Mouse (Mus musculus) embryonic facial prominence, embryonic 11.5 days (tissue): ENCODE measurements around the gene Prkrip1. TPM values are rescaled to one million over a fixed set of nuclear protein-coding genes. Genes with fewer than 3 reads are reported as not detected.

ENCODE experiments used
- ATAC-seq: fragments of 200-750 bp; cut with Nextera tagmentation; replicated peaks from 2 replicates; pipeline ENCODE4 v1.8.0; 2017; ENCODE audit warnings: low read depth; ENCODE audit not compliant: insufficient number of reproducible peaks, low FRiP score, low TSS enrichment
- DNase-seq: peaks from one replicate; pipeline ENCODE4 v3.0.0-alpha.2; 2015; ENCODE audit warnings: low spot score
- H3K27ac ChIP-seq: fragments of 300-500 bp; sonication (generic); replicated peaks from 2 replicates; pipeline ENCODE4 v1.5.1; 2014; ENCODE audit warnings: mild to moderate bottlenecking, low read depth, low read length, control low read depth
- H3K27me3 ChIP-seq: fragments of 300-500 bp; sonication (generic); 2 replicates; pipeline ENCODE4 v1.6.1; 2014; ENCODE audit warnings: mild to moderate bottlenecking, low read length, moderate library complexity, mixed read lengths; ENCODE audit not compliant: control insufficient read depth, insufficient read depth
- H3K36me3 ChIP-seq: fragments of 300-500 bp; sonication (generic); replicated peaks from 2 replicates; pipeline ENCODE4 v1.6.1; 2014; ENCODE audit warnings: low read depth, mild to moderate bottlenecking, low read length, moderate library complexity, mixed read lengths; ENCODE audit not compliant: control insufficient read depth, insufficient read depth
- H3K4me1 ChIP-seq: fragments of 300-500 bp; sonication (generic); 2 replicates; pipeline ENCODE4 v1.6.1; 2014; ENCODE audit warnings: low read length, mixed read lengths; ENCODE audit not compliant: control insufficient read depth, insufficient read depth
- H3K4me2 ChIP-seq: fragments of 300-500 bp; sonication (generic); 2 replicates; pipeline ENCODE4 v1.6.1; 2014; ENCODE audit warnings: low read depth, mild to moderate bottlenecking, control low read depth, low read length, moderate library complexity
- H3K4me3 ChIP-seq: fragments of 300-500 bp; sonication (generic); 2 replicates; pipeline ENCODE4 v1.5.1; 2014; ENCODE audit warnings: low read depth, low read length, control low read depth
- H3K9ac ChIP-seq: fragments of 300-500 bp; sonication (generic); replicated peaks from 2 replicates; pipeline ENCODE4 v1.6.1; 2014; ENCODE audit warnings: mild to moderate bottlenecking, control low read depth, low read length
- H3K9me3 ChIP-seq: fragments of 300-500 bp; sonication (generic); replicated peaks from 2 replicates; pipeline ENCODE4 v1.6.1; 2016; ENCODE audit warnings: mild to moderate bottlenecking, low read length, inconsistent platforms, mixed read lengths; ENCODE audit not compliant: control insufficient read depth
- WGBS: fragments of 180-500 bp; shearing (Covaris S2); extraction: QIAGEN DNeasy Blood & Tissue Kit; methylation state at CpG from one replicate; pipeline ENCODE4 v1.1.7; 2014; 5-methylcytosine and 5-hydroxymethylcytosine counted together
- polyA plus RNA-seq: library from polyadenylated mRNA; unstranded; fragments of >200 nt; fragmentation: Nextera tagmentation; extraction: Ambion mirVana; gene quantifications from 2 replicates; pipeline ENCODE4 v1.2.1, GENCODE M21; 2014

Prkrip1 gene
- polyA plus RNA-seq, 1 experiment from 2014 or later, result 75.6 TPM

DNA sequence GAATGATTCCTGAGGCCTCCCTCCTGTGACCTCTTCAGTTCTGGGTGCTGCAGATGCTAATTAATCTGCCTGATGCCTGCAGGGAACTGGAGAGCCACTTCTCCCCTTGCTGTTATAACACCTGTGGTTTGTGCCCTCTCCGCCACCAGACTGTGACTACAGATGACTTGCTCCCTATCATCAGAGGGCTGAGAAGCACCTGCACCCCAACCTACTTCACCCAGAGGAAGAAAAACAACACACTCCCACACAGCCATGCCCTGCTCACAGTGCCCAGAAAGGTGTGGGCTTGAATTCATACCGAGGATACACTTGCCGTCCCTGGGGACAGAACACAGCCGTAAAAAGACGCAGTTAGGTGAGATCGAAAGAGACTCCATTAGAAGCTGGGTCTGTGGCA, 42.4 kb upstream of the Prkrip1 start:
- DNase-seq (no peak), ATAC-seq (no peak)
- H3K9ac ChIP-seq, result no peak overlapping the region
- no peaks in the 10 kb centered on the region for H3K36me3 ChIP-seq
- no peaks in the 10 kb centered on the region for H3K27me3 ChIP-seq
- WGBS, result 82% methylated on average over 6 of the region's 6 CpGs
- H3K9me3 ChIP-seq, result no peaks in the 10 kb centered on the region
- no peak overlapping the region for H3K4me2 ChIP-seq
- no peak overlapping the region for H3K4me3 ChIP-seq
- H3K27ac ChIP-seq, result no peak overlapping the region
- peaks cover 4% of the 10 kb centered on the region; the same call in 1 of the 2 replicates for H3K4me1 ChIP-seq

DNA sequence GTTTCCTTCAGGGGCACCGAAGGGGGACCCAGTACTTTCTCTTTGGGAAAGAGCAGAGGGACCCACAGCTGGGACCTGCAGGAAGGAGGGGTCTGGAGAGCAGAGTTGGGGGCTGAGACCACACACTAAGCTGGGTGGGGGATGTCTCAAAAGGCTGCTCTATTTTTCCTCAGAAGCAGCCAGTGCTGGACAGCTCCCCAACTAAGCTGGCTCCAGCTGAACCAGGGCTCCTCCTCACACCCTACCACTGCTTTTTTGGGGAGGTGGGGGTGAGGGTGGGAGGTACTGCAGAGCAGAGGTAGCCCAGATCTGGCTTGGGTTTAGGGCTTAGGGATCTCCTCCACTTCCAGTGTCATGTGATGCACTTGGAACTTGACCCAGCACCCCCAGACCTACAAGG, 41.6 kb upstream of the Prkrip1 start:
- DNase-seq (peak; percentile 54), ATAC-seq (no peak)
- no peak overlapping the region for H3K27ac ChIP-seq
- peaks cover 4% of the 10 kb centered on the region; the same call in 1 of the 2 replicates for H3K4me1 ChIP-seq
- no peaks in the 10 kb centered on the region for H3K27me3 ChIP-seq
- H3K9ac ChIP-seq, result no peak overlapping the region
- H3K9me3 ChIP-seq, result no peaks in the 10 kb centered on the region
- H3K4me3 ChIP-seq, result no peak overlapping the region
- WGBS, result 50% methylated on average over 1 of the region's 1 CpGs
- H3K4me2 ChIP-seq, result no peak overlapping the region
- no peaks in the 10 kb centered on the region for H3K36me3 ChIP-seq

DNA sequence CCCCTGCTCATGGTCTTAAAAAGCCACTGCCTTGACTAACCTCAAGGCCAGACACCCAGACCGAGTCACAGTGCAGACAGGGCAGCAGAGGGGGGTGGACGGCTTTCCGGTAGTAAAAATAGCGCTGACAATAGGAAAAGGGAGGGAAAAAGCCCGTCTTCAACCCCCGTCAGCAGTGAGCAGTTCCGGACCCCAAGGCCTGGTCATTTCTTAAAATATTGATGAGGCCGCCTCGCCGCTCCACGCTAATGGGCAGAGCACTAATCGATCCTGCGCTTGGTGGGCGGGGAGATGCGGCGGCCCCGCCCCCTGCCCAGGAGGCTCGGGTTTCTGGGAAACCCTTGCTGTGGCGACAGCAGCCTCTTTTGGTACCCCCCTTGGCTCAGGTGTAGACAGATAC, 38.8 kb upstream of the Prkrip1 start:
- 2% methylated on average over 19 of the region's 19 CpGs for WGBS
- no peak overlapping the region for H3K27ac ChIP-seq
- peak; percentile 27 for DNase-seq
- no peaks in the 10 kb centered on the region for H3K27me3 ChIP-seq
- peak overlapping the region; percentile 43; the same call in 1 of the 2 replicates for H3K9ac ChIP-seq
- ATAC-seq, result no peak
- H3K4me1 ChIP-seq, result peaks cover 4% of the 10 kb centered on the region; the same call in 1 of the 2 replicates
- no peaks in the 10 kb centered on the region for H3K36me3 ChIP-seq
- H3K4me2 ChIP-seq, result peak overlapping the region; percentile 57
- H3K9me3 ChIP-seq, result no peaks in the 10 kb centered on the region
- H3K4me3 ChIP-seq, result peak overlapping the region; percentile 27

DNA sequence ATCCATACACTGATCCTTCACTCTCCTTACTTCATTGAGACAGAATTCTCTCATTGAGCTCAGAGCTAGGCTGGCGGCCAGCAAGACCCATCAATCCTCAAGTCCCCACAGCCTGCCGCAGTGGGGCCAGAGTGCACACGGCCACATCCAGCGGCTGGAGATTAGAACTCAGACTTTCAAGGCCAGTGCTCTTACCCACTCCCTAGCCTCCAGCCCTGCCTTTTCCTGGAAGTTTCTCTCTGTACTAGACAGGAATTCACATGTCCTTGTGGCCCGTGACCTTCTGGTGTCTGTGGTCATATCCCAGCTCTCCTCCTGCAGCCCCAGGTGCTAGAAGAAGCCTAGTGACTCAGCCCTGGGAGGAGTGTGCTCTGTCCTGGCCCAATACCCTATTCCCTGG, 37.8 kb upstream of the Prkrip1 start:
- 86% methylated on average over 5 of the region's 5 CpGs for WGBS
- H3K4me2 ChIP-seq, result no peak overlapping the region
- peaks cover under 1% of the 10 kb centered on the region; the same call in 1 of the 2 replicates for H3K36me3 ChIP-seq
- no peak overlapping the region for H3K9ac ChIP-seq
- no peak for DNase-seq
- no peak overlapping the region for H3K4me3 ChIP-seq
- H3K27me3 ChIP-seq, result no peaks in the 10 kb centered on the region
- H3K9me3 ChIP-seq, result no peaks in the 10 kb centered on the region
- H3K27ac ChIP-seq, result no peak overlapping the region
- H3K4me1 ChIP-seq, result peaks cover 4% of the 10 kb centered on the region; the same call in 1 of the 2 replicates
- no peak for ATAC-seq

DNA sequence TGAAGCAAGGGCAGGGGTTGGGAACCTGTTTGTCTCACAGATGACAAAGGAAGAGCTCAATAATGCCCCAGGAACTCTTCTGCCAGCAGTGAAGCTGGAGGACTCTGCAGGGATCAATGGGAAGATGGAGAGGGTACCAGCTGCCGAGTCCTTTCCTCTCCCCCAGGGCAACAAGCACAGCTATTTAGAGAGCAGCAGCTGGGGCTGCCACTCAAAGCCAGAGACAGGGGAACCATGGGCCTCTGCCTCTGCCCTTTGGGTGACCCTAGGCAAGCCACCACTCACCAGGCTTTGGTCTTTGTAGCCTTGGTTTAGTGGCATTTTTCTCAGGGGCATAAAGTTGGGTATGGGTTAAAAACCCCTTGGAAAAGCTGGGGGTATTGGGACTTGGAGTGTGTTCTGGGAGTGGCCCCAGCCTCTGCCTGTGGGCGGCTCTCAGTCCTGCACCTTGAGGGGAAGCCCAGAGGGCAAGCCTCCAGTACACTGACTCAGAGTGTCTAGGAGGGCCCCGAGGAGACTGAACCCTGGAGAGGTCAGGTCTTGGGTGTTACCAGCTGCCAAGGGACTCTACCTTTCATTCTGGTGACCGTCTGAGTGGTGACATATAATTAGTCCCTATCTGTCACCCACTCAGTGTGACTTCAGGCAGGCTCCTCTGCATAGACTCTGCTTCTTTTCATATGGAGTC, 31.7 kb upstream of the Prkrip1 start:
- no peaks in the 10 kb centered on the region for H3K9me3 ChIP-seq
- no peak overlapping the region for H3K27ac ChIP-seq
- DNase-seq (no peak), ATAC-seq (no peak; the same call in 1 of the 2 replicates)
- no peak overlapping the region for H3K9ac ChIP-seq
- peaks cover 3% of the 10 kb centered on the region; the same call in 1 of the 2 replicates for H3K36me3 ChIP-seq
- no peak overlapping the region for H3K4me3 ChIP-seq
- WGBS, result 48% methylated on average over 4 of the region's 4 CpGs
- H3K4me2 ChIP-seq, result no peak overlapping the region
- H3K27me3 ChIP-seq, result no peaks in the 10 kb centered on the region
- H3K4me1 ChIP-seq, result no peaks in the 10 kb centered on the region

DNA sequence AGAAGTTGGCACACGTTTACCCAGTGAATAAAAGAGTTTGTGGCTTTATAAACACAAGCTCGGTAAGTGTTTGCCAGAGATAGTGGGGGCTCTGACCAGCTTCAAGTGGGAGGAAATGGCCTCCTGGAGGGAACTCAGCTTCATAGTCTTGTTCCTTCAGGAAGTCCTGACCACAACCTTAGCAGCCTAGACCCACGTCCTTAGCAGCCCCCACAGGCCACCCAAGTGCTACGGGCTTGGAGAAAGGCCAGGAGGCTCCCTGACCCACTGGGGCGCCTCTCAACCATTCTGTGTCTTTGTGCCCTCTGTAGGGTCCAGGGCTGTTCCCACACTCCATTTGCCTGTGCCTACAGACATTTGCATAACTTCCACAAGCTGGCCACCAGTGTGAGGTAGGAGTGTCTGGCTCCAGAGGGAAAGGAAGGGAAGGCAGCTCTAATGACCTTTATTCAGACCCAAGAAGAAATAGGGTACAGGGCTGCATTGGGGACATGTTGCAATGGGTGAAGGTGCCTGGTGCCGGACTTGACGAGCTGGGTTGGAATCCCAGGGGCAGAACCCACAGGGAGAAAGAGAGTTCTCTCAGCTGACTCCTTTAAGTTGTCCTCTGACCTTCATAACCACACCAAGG, 27.6 kb upstream of the Prkrip1 start:
- H3K27me3 ChIP-seq, result no peaks in the 10 kb centered on the region
- H3K9ac ChIP-seq, result no peak overlapping the region
- H3K9me3 ChIP-seq, result no peaks in the 10 kb centered on the region
- WGBS, result 82% methylated on average over 7 of the region's 7 CpGs
- H3K27ac ChIP-seq, result no peak overlapping the region
- H3K4me1 ChIP-seq, result no peaks in the 10 kb centered on the region
- no peaks in the 10 kb centered on the region; the same call in 1 of the 2 replicates for H3K36me3 ChIP-seq
- no peak for ATAC-seq
- no peak for DNase-seq
- no peak overlapping the region for H3K4me3 ChIP-seq
- no peak overlapping the region for H3K4me2 ChIP-seq

DNA sequence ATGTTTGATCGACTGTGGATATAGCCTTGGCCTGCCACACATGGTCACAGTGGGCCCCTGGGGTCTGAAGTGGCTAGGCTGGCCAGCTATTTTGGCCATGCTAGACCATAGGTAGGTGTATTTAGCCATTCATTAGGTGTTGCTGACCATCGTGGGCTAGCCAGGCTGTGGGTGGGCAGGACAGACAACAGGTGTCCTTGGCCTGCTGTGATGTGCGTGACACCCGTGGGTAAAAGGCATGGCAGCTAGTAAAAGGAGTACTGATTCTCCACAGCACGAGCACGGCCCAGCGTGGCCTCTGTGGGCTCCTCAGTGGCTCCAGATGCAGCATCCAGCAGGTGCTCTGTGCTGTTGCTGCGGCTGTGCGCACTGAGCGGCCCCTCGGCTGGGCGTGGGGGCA, 19.8 kb upstream of the Prkrip1 start:
- Histone ChIP-seq H3K4me3 (no peak overlapping the region), H3K9me3 (no peaks in the 10 kb centered on the region), H3K4me2 (no peak overlapping the region), H3K36me3 (no peaks in the 10 kb centered on the region; the same call in 1 of the 2 replicates), H3K27ac (no peak overlapping the region), H3K4me1 (no peaks in the 10 kb centered on the region), H3K27me3 (no peaks in the 10 kb centered on the region), H3K9ac (no peak overlapping the region)
- ATAC-seq, result no peak
- DNase-seq, result no peak
- WGBS, result 81% methylated on average over 12 of the region's 12 CpGs

DNA sequence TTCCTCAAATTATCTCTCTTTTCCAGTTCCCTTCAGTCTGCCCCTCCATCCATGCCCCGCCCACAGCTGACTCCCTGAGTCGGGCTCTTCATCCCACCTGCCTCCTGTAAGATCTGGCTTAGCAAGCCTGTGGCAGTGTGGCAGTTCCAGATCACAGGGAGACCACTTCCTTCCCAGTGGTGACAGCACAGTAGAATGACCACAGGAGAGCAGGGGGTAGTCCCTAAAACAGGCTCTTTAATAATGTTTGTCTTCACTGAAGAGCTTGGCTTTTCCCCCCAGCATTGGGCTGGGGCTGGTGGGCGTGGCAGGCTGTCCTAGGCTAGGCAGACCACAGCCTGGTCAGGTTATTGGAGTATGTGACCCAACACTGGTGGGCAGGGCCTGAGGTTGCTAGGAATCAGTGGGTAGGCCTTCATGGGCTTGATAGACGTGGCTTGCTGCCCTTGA, 19.2 kb upstream of the Prkrip1 start:
- DNase-seq (no peak), ATAC-seq (no peak)
- no peaks in the 10 kb centered on the region for H3K27me3 ChIP-seq
- H3K4me1 ChIP-seq, result no peaks in the 10 kb centered on the region
- no peak overlapping the region for H3K4me2 ChIP-seq
- H3K27ac ChIP-seq, result no peak overlapping the region
- no peaks in the 10 kb centered on the region for H3K9me3 ChIP-seq
- WGBS, result 70% methylated on average over 4 of the region's 4 CpGs
- H3K36me3 ChIP-seq, result no peaks in the 10 kb centered on the region
- no peak overlapping the region for H3K9ac ChIP-seq
- no peak overlapping the region for H3K4me3 ChIP-seq
